Mouse (Mus musculus) right cerebral cortex, postnatal 14 days (tissue): ENCODE measurements around the gene Plcz1.

Experiments
- DNase-seq: peaks from one replicate; pipeline ENCODE4 v3.0.0; 2022

Gene Plcz1

GRCm38 (mm10) chr6:139947106-139947879, 94.0 kb downstream of the Plcz1 start:
- no peak for DNase-seq
